9 mouse cellular contexts compared by ENCODE assay signal in genomic region chr12:102698089-102698684, GRCm38 (mm10). TPM values are rescaled to one million over a fixed set of nuclear protein-coding genes. Genes with fewer than 3 reads are reported as not detected.
DNase-seq lines count a peak whose midpoint lies in the region; ATAC-seq and TF ChIP-seq lines count a peak whose summit lies in the region.
"Had no signal": no experiment of that assay in that cellular context is flagged by ENCODE, and none has a peak within 500 bp of the region (broad histone marks: within the 10 kb centered on the region; RNA-seq: fewer than 3 reads in every experiment).

No protein-coding gene starts in this region.

- no peaks in the 10 kb centered on the region for H3K27me3 ChIP-seq in heart, embryonic 10.5 days (ENCODE audit: insufficient read depth, poor library complexity, severe bottlenecking)
- H3K27me3 ChIP-seq in G1E (ENCODE audit: insufficient read depth, low read length), result peaks cover 8% of the 10 kb centered on the region; the same call in 1 of the 2 replicates
- no peaks in the 10 kb centered on the region for H3K27me3 ChIP-seq in hindbrain, embryonic 16.5 days (replicated peaks; ENCODE audit: control insufficient read depth, insufficient read depth, low read length)
- no peaks in the 10 kb centered on the region for H3K27me3 ChIP-seq in midbrain, embryonic 16.5 days (ENCODE audit: control insufficient read depth, insufficient read depth, low read depth, low read length)
- H3K27me3 ChIP-seq: lung, embryonic 15.5 days had no signal

- intact Hi-C loops in heart, postnatal 36 days (cut with DNase I), result no loop called here

- H3K9me3 ChIP-seq in heart, embryonic 10.5 days, result no peaks in the 10 kb centered on the region
- no peaks in the 10 kb centered on the region for H3K9me3 ChIP-seq in G1E (replicated peaks)
- no peaks in the 10 kb centered on the region for H3K9me3 ChIP-seq in hindbrain, embryonic 16.5 days (ENCODE audit: control insufficient read depth, low read length)
- no peaks in the 10 kb centered on the region for H3K9me3 ChIP-seq in midbrain, embryonic 16.5 days (replicated peaks; ENCODE audit: control insufficient read depth, low read length, poor library complexity, severe bottlenecking)
- H3K9me3 ChIP-seq: lung, embryonic 15.5 days had no signal

- WGBS in heart, embryonic 10.5 days, result 63% methylated on average over 1 of the region's 1 CpGs
- 18% methylated on average over 1 of the region's 1 CpGs for WGBS in hindbrain, embryonic 16.5 days
- WGBS in midbrain, embryonic 16.5 days, result 0% methylated on average over 1 of the region's 1 CpGs

- peak; percentile 25; the same call in 1 of the 2 replicates for ATAC-seq in G1E (ENCODE audit: extremely low read depth, insufficient number of reproducible peaks, low FRiP score, poor library complexity, severe bottlenecking)
- ATAC-seq in hindbrain, embryonic 16.5 days, result no peak
- ATAC-seq in midbrain, embryonic 16.5 days, result peak; percentile 14; the same call in 1 of the 2 replicates

- peak overlapping the region; percentile 23; the same call in 1 of the 2 replicates for H3K9ac ChIP-seq in hindbrain, embryonic 16.5 days (ENCODE audit: low read depth, low read length)
- H3K9ac ChIP-seq in midbrain, embryonic 16.5 days (ENCODE audit: low read depth, low read length), result no peak overlapping the region
- H3K9ac ChIP-seq: lung, embryonic 15.5 days had no signal

- no peaks in the 10 kb centered on the region for H3K36me3 ChIP-seq in heart, embryonic 10.5 days
- H3K36me3 ChIP-seq in G1E (replicated peaks), result peaks cover 3% of the 10 kb centered on the region
- no peaks in the 10 kb centered on the region for H3K36me3 ChIP-seq in hindbrain, embryonic 16.5 days (ENCODE audit: control insufficient read depth, insufficient read depth, low read length)
- no peaks in the 10 kb centered on the region for H3K36me3 ChIP-seq in midbrain, embryonic 16.5 days (ENCODE audit: control insufficient read depth, insufficient read depth, low read length)
- H3K36me3 ChIP-seq: lung, embryonic 15.5 days had no signal

- no peak overlapping the region for H3K4me2 ChIP-seq in hindbrain, embryonic 16.5 days (ENCODE audit: low read length)
- H3K4me2 ChIP-seq in midbrain, embryonic 16.5 days (ENCODE audit: low read length), result no peak overlapping the region
- H3K4me2 ChIP-seq: lung, embryonic 15.5 days had no signal

- H3K4me1 ChIP-seq in heart, embryonic 10.5 days, result peaks cover 42% of the 10 kb centered on the region
- H3K4me1 ChIP-seq in G1E (ENCODE audit: insufficient read depth, low read depth, low read length), result peaks cover 36% of the 10 kb centered on the region
- H3K4me1 ChIP-seq in hindbrain, embryonic 16.5 days (ENCODE audit: control insufficient read depth, insufficient read depth, low read depth, low read length), result peaks cover 42% of the 10 kb centered on the region
- H3K4me1 ChIP-seq in midbrain, embryonic 16.5 days (ENCODE audit: control insufficient read depth, insufficient read depth, low read length), result peaks cover 32% of the 10 kb centered on the region

- no peak for DNase-seq in heart, embryonic 10.5 days (ENCODE audit: low spot score)
- no peak for DNase-seq in heart, postnatal 36 days
- DNase-seq in G1E (ENCODE audit: low spot score), result peak; percentile 48
- no peak for DNase-seq in spleen, postnatal 14 days (ENCODE audit: low spot score in 2 of 2)
- DNase-seq in urinary bladder, postnatal 10 days (ENCODE audit: low spot score), result no peak
- no peak for DNase-seq in urinary bladder, postnatal 14 days (ENCODE audit: low spot score)

- H3K27ac ChIP-seq in heart, embryonic 10.5 days, result peak overlapping the region; percentile 36; the same call in 1 of the 2 replicates
- H3K27ac ChIP-seq in hindbrain, embryonic 16.5 days (ENCODE audit: low read depth, low read length), result no peak overlapping the region
- no peak overlapping the region for H3K27ac ChIP-seq in midbrain, embryonic 16.5 days (ENCODE audit: low read length)
- H3K27ac ChIP-seq: lung, embryonic 15.5 days had no signal

- no peak overlapping the region for H3K4me3 ChIP-seq in heart, embryonic 10.5 days
- H3K4me3 ChIP-seq in G1E (ENCODE audit: low read depth, low read length), result no peak overlapping the region; the same call in 1 of the 2 replicates
- H3K4me3 ChIP-seq in hindbrain, embryonic 16.5 days (ENCODE audit: low read length), result no peak overlapping the region
- no peak overlapping the region for H3K4me3 ChIP-seq in midbrain, embryonic 16.5 days (ENCODE audit: low read depth, low read length)
- H3K4me3 ChIP-seq: lung, embryonic 15.5 days had no signal

- TF ChIP-seq CTCF in G1E (IDR thresholded peaks at IDR 0.05; ENCODE audit: low read depth, low read length), result no peak

RNA-seq across cellular contexts. Expression of gene Itpk1, which starts 6.5 kb away (rescaled TPM):
- 3.5 and 4.8 TPM in 2 replicates for polyA plus RNA-seq in heart, embryonic 10.5 days (2016; fragmentation: Nextera tagmentation; extraction: Ambion mirVana)
- total RNA-seq in heart, postnatal 36 days (2021), result 1 to 10 TPM; 6.8 to 8.8 TPM
- total RNA-seq in G1E (2014; fragmentation: Nextera tagmentation) (2.5 and 4.4 TPM in 2 replicates), G1E (2017) (2.7 and 3.0 TPM in 2 replicates)
- polyA plus RNA-seq in G1E (2012), result 4.6 and 6.4 TPM in 2 replicates
- 41.2 and 42.5 TPM in 2 replicates for polyA plus RNA-seq in hindbrain, embryonic 16.5 days (2015; fragmentation: Nextera tagmentation; extraction: Ambion mirVana)
- polyA plus RNA-seq in midbrain, embryonic 16.5 days (2015; fragmentation: Nextera tagmentation; extraction: Ambion mirVana), result 35.8 and 39.3 TPM in 2 replicates

RNA-seq across cellular contexts. Expression of gene Moap1, which starts 45.3 kb away (rescaled TPM):
- polyA plus RNA-seq in heart, embryonic 10.5 days (2016; fragmentation: Nextera tagmentation; extraction: Ambion mirVana), result 24.0 and 24.8 TPM in 2 replicates
- total RNA-seq in heart, postnatal 36 days (2021), result 1 to 10 TPM; 7.6 to 7.7 TPM
- total RNA-seq in G1E (2014; fragmentation: Nextera tagmentation) (36.0 and 41.9 TPM in 2 replicates), G1E (2017) (16.3 and 22.3 TPM in 2 replicates)
- 2.7 and 3.6 TPM in 2 replicates for polyA plus RNA-seq in G1E (2012)
- polyA plus RNA-seq in hindbrain, embryonic 16.5 days (2015; fragmentation: Nextera tagmentation; extraction: Ambion mirVana), result 72.4 and 81.3 TPM in 2 replicates
- 76.2 and 78.4 TPM in 2 replicates for polyA plus RNA-seq in midbrain, embryonic 16.5 days (2015; fragmentation: Nextera tagmentation; extraction: Ambion mirVana)

RNA-seq across cellular contexts. Expression of gene Tmem251, which starts 45.4 kb away (rescaled TPM):
- 8.6 and 9.5 TPM in 2 replicates for polyA plus RNA-seq in heart, embryonic 10.5 days (2016; fragmentation: Nextera tagmentation; extraction: Ambion mirVana)
- total RNA-seq in heart, postnatal 36 days (2021), result 1 to 10 TPM; 3.7 to 3.9 TPM
- total RNA-seq in G1E (2014; fragmentation: Nextera tagmentation) (5.1 and 8.8 TPM in 2 replicates), G1E (2017) (22.6 TPM in 2 replicates)
- polyA plus RNA-seq in G1E (2012), result 2.3 and 3.2 TPM in 2 replicates
- polyA plus RNA-seq in hindbrain, embryonic 16.5 days (2015; fragmentation: Nextera tagmentation; extraction: Ambion mirVana), result 9.9 and 11.8 TPM in 2 replicates
- 10.8 and 11.3 TPM in 2 replicates for polyA plus RNA-seq in midbrain, embryonic 16.5 days (2015; fragmentation: Nextera tagmentation; extraction: Ambion mirVana)

RNA-seq across cellular contexts. Expression of gene Gm28051, which starts 59.4 kb away (rescaled TPM):
- polyA plus RNA-seq in heart, embryonic 10.5 days (2016; fragmentation: Nextera tagmentation; extraction: Ambion mirVana), result not detected in 2 replicates
- not detected for total RNA-seq in heart, postnatal 36 days (2021)
- total RNA-seq in G1E (2014; fragmentation: Nextera tagmentation), result not detected in 2 replicates
- 0.87 TPM in 1 of 2 replicates, not detected in the other for total RNA-seq in G1E (2017)
- 6.0 and 9.1 TPM in 2 replicates for polyA plus RNA-seq in G1E (2012)
- polyA plus RNA-seq in hindbrain, embryonic 16.5 days (2015; fragmentation: Nextera tagmentation; extraction: Ambion mirVana), result not detected in 2 replicates
- polyA plus RNA-seq in midbrain, embryonic 16.5 days (2015; fragmentation: Nextera tagmentation; extraction: Ambion mirVana), result not detected in 2 replicates
- polyA plus RNA-seq: lung, embryonic 15.5 days had no signal

RNA-seq across cellular contexts. Expression of gene Gon7, which starts 59.4 kb away (rescaled TPM):
- polyA plus RNA-seq in heart, embryonic 10.5 days (2016; fragmentation: Nextera tagmentation; extraction: Ambion mirVana), result 32.5 and 36.3 TPM in 2 replicates
- total RNA-seq in heart, postnatal 36 days (2021), result 1 to 10 TPM; 9.3 to 9.4 TPM
- total RNA-seq in G1E (2014; fragmentation: Nextera tagmentation) (35.2 and 41.2 TPM in 2 replicates), G1E (2017) (60.8 and 61.5 TPM in 2 replicates)
- polyA plus RNA-seq in G1E (2012), result 19.4 and 22.7 TPM in 2 replicates
- 38.7 and 45.2 TPM in 2 replicates for polyA plus RNA-seq in hindbrain, embryonic 16.5 days (2015; fragmentation: Nextera tagmentation; extraction: Ambion mirVana)
- 48.6 and 53.2 TPM in 2 replicates for polyA plus RNA-seq in midbrain, embryonic 16.5 days (2015; fragmentation: Nextera tagmentation; extraction: Ambion mirVana)
